Mouse (Mus musculus) neural tube, embryonic 11.5 days (tissue): ENCODE data around the gene Gps2. TPM values are rescaled to one million over a fixed set of nuclear protein-coding genes. Genes with fewer than 3 reads are reported as not detected.
A peak's percentile ranks its signal among the peaks of the same experiment; 100 is the strongest.

ENCODE experiments used
- ATAC-seq: fragments of 200-750 bp; cut with Nextera tagmentation; 2 replicates; pipeline ENCODE4 v1.8.0; 2017; ENCODE audit warnings: moderate number of reproducible peaks, mild to moderate bottlenecking, moderate TSS enrichment, moderate library complexity; ENCODE audit not compliant: insufficient read depth, low FRiP score, low TSS enrichment
- DNase-seq: peaks from one replicate; pipeline ENCODE4 v3.0.0-alpha.2; 2015; ENCODE audit warnings: low spot score
- H3K27ac ChIP-seq: fragments of 300-500 bp; sonication (generic); 2 replicates; pipeline ENCODE4 v1.5.1; 2014; ENCODE audit warnings: low read depth, mild to moderate bottlenecking, low read length
- H3K27me3 ChIP-seq: fragments of 300-500 bp; sonication (generic); 2 replicates; pipeline ENCODE4 v1.6.1; 2014; ENCODE audit warnings: mild to moderate bottlenecking, low read length, mixed read lengths; ENCODE audit not compliant: control insufficient read depth, insufficient read depth
- H3K36me3 ChIP-seq: fragments of 300-500 bp; sonication (generic); 2 replicates; pipeline ENCODE4 v1.6.1; 2014; ENCODE audit warnings: mild to moderate bottlenecking, low read length, moderate library complexity, mixed read lengths; ENCODE audit not compliant: control insufficient read depth, insufficient read depth
- H3K4me1 ChIP-seq: fragments of 300-500 bp; sonication (generic); 2 replicates; pipeline ENCODE4 v1.6.1; 2014; ENCODE audit warnings: low read length, mixed read lengths; ENCODE audit not compliant: control insufficient read depth, insufficient read depth
- H3K4me2 ChIP-seq: fragments of 300-500 bp; sonication (generic); 2 replicates; pipeline ENCODE4 v1.6.1; 2014; ENCODE audit warnings: low read depth, mild to moderate bottlenecking, moderate library complexity
- H3K4me3 ChIP-seq: fragments of 300-500 bp; sonication (generic); 2 replicates; pipeline ENCODE4 v1.5.1; 2014; ENCODE audit warnings: low read depth, low read length
- H3K9ac ChIP-seq: fragments of 300-500 bp; sonication (generic); 2 replicates; pipeline ENCODE4 v1.6.1; 2014; ENCODE audit warnings: mild to moderate bottlenecking, low read length
- H3K9me3 ChIP-seq: fragments of 300-500 bp; sonication (generic); 2 replicates; pipeline ENCODE4 v1.6.1; 2016; ENCODE audit warnings: low read length; ENCODE audit not compliant: control insufficient read depth
- WGBS: fragments of 180-500 bp; shearing (Covaris S2); extraction: QIAGEN DNeasy Blood & Tissue Kit; methylation state at CpG from one replicate; pipeline ENCODE4 v1.1.7; 2014; 5-methylcytosine and 5-hydroxymethylcytosine counted together
- polyA plus RNA-seq: library from polyadenylated mRNA; unstranded; fragments of >200 nt; fragmentation: Nextera tagmentation; extraction: Ambion mirVana; gene quantifications from 2 replicates; pipeline ENCODE4 v1.2.1, GENCODE M21; 2014

Gene Gps2
- polyA plus RNA-seq, 1 experiment from 2014 or later, result 84.0 TPM

- Histone ChIP-seq H3K4me3 (no peak overlapping the region), H3K4me2 (no peak overlapping the region), H3K36me3 (no peaks in the 10 kb centered on the region), H3K9ac (no peak overlapping the region), H3K27ac (no peak overlapping the region), H3K27me3 (peaks cover 32% of the 10 kb centered on the region), H3K4me1 (peaks cover 12% of the 10 kb centered on the region; the same call in 1 of the 2 replicates), H3K9me3 (no peaks in the 10 kb centered on the region)
- DNase-seq (no peak), ATAC-seq (no peak)
- 95% methylated on average over 17 of the region's 17 CpGs for WGBS
Observed at GRCm38 (mm10) chr11:69939731-69940130, 26.0 kb downstream of the Gps2 start.

- 76% methylated on average over 4 of the region's 4 CpGs for WGBS
Observed at GRCm38 (mm10) chr11:69940962-69941361, 27.3 kb downstream of the Gps2 start.

GRCm38 (mm10) chr11:69945216-69945615 lies 31.5 kb downstream of the Gps2 start:
- 82% methylated on average over 13 of the region's 13 CpGs for WGBS
- no peak overlapping the region for H3K9ac ChIP-seq
- no peaks in the 10 kb centered on the region for H3K27me3 ChIP-seq
- ATAC-seq (no peak), DNase-seq (no peak)
- H3K4me3 ChIP-seq, result no peak overlapping the region
- H3K9me3 ChIP-seq, result no peaks in the 10 kb centered on the region
- peaks cover 5% of the 10 kb centered on the region; the same call in 1 of the 2 replicates for H3K4me1 ChIP-seq
- H3K27ac ChIP-seq, result no peak overlapping the region
- H3K4me2 ChIP-seq, result no peak overlapping the region
- H3K36me3 ChIP-seq, result no peaks in the 10 kb centered on the region

More at GRCm38 (mm10) chr11:69940962-69941361, 27.3 kb downstream of the Gps2 start:
- no peaks in the 10 kb centered on the region for H3K36me3 ChIP-seq
- no peak overlapping the region for H3K27ac ChIP-seq
- H3K4me2 ChIP-seq, result no peak overlapping the region
- H3K9ac ChIP-seq, result no peak overlapping the region
- no peaks in the 10 kb centered on the region for H3K9me3 ChIP-seq
- DNase-seq, result no peak
- H3K4me3 ChIP-seq, result no peak overlapping the region
- peaks cover 8% of the 10 kb centered on the region; the same call in 1 of the 2 replicates for H3K4me1 ChIP-seq
- peaks cover 27% of the 10 kb centered on the region for H3K27me3 ChIP-seq
- no peak for ATAC-seq

- Histone ChIP-seq H3K27me3 (no peaks in the 10 kb centered on the region), H3K4me1 (peaks cover 5% of the 10 kb centered on the region; the same call in 1 of the 2 replicates), H3K36me3 (no peaks in the 10 kb centered on the region), H3K9me3 (no peaks in the 10 kb centered on the region), H3K4me2 (peak overlapping the region; percentile 41), H3K27ac (no peak overlapping the region), H3K4me3 (0 out of 2 replicates have a peak overlapping the region, but pooled peaks have one; percentile 30), H3K9ac (no peak overlapping the region)
- DNase-seq (no peak), ATAC-seq (no peak)
- 89% methylated on average over 18 of the region's 18 CpGs for WGBS
Observed at GRCm38 (mm10) chr11:69945997-69946891, 32.6 kb downstream of the Gps2 start.

- Histone ChIP-seq H3K27me3 (no peaks in the 10 kb centered on the region), H3K4me1 (peaks cover 5% of the 10 kb centered on the region; the same call in 1 of the 2 replicates), H3K4me2 (peak overlapping the region; percentile 41), H3K9me3 (no peaks in the 10 kb centered on the region), H3K36me3 (no peaks in the 10 kb centered on the region), H3K27ac (peak overlapping the region; percentile 1; the same call in 1 of the 2 replicates), H3K4me3 (peak overlapping the region; percentile 30), H3K9ac (peak overlapping the region; percentile 69; the same call in 1 of the 2 replicates)
- ATAC-seq, result peak; percentile 32
- WGBS, result 2% methylated on average over 29 of the region's 29 CpGs
- peak; percentile 70 for DNase-seq
Observed at GRCm38 (mm10) chr11:69947337-69948065, 33.8 kb downstream of the Gps2 start.

- Histone ChIP-seq H3K4me1 (peaks cover 5% of the 10 kb centered on the region; the same call in 1 of the 2 replicates), H3K9ac (peak within 1 kb of the TSS; percentile 69), H3K36me3 (no peaks in the 10 kb centered on the region), H3K9me3 (no peaks in the 10 kb centered on the region), H3K27ac (peak within 1 kb of the TSS; percentile 75), H3K27me3 (no peaks in the 10 kb centered on the region), H3K4me2 (peak within 1 kb of the TSS; percentile 41), H3K4me3 (peak within 1 kb of the TSS; percentile 30)
- DNase-seq (peak; percentile 95), ATAC-seq (peak; percentile 94)
- 0% methylated on average over 34 of the region's 34 CpGs for WGBS
Observed at GRCm38 (mm10) chr11:69948066-69948762, 34.5 kb downstream of the Gps2 start, which contains the start of gene Slc2a4. Gene Slc2a4, minus strand, starts transcription at chr11:69948188.

- WGBS, result under 1% methylated on average over 14 of the region's 14 CpGs
- peak overlapping the region; percentile 75 for H3K27ac ChIP-seq
Observed at GRCm38 (mm10) chr11:69948763-69949150, 35.1 kb downstream of the Gps2 start.

GRCm38 (mm10) chr11:69950807-69951459 lies 37.2 kb downstream of the Gps2 start:
- ATAC-seq (no peak), DNase-seq (no peak)
- 43% methylated on average over 4 of the region's 4 CpGs for WGBS
- Histone ChIP-seq H3K4me3 (no peak overlapping the region), H3K27ac (no peak overlapping the region), H3K9ac (no peak overlapping the region), H3K36me3 (no peaks in the 10 kb centered on the region), H3K27me3 (no peaks in the 10 kb centered on the region), H3K4me2 (no peak overlapping the region), H3K9me3 (no peaks in the 10 kb centered on the region), H3K4me1 (peaks cover 5% of the 10 kb centered on the region; the same call in 1 of the 2 replicates)

More at GRCm38 (mm10) chr11:69948763-69949150, 35.1 kb downstream of the Gps2 start:
- Histone ChIP-seq H3K4me2 (peak overlapping the region; percentile 41), H3K27me3 (no peaks in the 10 kb centered on the region), H3K36me3 (no peaks in the 10 kb centered on the region), H3K9ac (peak overlapping the region; percentile 69), H3K9me3 (no peaks in the 10 kb centered on the region), H3K4me1 (peaks cover 5% of the 10 kb centered on the region; the same call in 1 of the 2 replicates), H3K4me3 (peak overlapping the region; percentile 30)
- DNase-seq (peak; percentile 88), ATAC-seq (peak; percentile 54)
